Mouse (Mus musculus) right cerebral cortex, adult 18-20 months (tissue): ENCODE data around the gene Akt2.
A peak's percentile ranks its signal among the peaks of the same experiment; 100 is the strongest.

Experiments
- DNase-seq: peaks from one replicate; pipeline ENCODE4 v3.0.0; 2022; ENCODE audit warnings: mixed read lengths

Gene Akt2

DNA sequence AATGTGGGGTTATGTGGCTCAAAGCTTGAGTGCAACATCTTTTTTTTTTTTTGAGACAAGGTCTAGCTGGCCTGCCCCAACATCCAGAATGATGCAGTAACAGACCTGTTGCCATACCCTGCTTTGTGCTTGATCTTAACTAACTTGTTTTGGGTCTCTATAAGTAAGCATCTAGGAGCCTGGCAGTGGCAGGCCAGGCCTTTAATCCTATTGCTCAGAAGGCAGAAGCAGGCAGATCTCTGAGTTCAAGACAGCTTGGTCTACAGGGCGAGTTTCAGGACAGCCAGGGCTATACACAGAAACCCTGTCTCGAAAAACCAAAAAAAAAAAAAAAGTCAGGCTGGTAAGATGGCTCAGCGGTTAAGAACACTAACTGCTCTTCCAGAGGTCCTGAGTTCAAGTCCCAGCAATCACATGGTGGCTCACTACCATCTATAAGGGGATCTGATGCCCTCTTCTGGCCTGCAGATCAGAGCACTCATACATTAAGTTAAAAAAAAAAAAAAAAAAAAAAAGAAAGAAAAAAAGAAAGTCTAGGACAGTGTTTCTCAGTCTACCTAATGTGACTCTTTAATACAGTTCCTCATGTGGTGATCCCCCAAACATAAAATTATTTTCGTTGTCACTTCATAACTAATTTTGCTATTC, 662 bp upstream of the Akt2 start:
- no peak for DNase-seq

DNA sequence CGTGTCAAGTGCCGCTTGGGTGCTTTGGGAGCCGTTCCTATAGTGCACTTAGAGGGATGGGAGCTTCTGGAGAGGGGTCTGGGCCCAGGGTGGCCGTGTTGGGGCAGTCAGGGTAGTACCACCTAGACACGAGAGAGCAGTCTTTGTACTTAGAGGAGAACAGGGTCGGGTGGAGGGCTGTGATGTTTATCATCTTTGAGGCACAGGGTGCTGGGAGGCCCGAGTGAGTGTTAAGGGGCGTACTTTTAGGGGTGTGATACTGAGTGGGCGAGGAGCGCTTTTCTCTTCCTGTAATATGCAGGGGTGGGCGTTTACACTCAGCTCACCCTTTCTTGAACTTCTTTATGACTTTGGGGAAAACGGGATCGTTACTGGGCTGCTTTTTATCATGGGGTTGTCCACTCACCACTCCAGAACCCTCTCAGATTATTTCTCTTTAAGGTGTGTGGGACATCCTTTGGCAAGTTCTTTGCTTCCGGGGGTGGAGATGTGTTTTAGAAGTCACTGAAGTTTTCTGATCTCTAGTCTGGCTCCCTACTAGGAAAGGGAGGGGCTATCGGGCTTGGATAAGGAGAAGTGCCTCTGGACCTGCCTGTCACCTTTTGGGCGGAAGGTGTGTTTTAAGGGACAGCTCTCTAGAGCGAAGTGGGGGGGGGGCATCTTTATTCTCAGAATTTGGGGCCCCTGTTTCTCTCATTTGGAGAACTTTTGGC, 1.0 kb downstream of the Akt2 start:
- peak; percentile 56 for DNase-seq

DNA sequence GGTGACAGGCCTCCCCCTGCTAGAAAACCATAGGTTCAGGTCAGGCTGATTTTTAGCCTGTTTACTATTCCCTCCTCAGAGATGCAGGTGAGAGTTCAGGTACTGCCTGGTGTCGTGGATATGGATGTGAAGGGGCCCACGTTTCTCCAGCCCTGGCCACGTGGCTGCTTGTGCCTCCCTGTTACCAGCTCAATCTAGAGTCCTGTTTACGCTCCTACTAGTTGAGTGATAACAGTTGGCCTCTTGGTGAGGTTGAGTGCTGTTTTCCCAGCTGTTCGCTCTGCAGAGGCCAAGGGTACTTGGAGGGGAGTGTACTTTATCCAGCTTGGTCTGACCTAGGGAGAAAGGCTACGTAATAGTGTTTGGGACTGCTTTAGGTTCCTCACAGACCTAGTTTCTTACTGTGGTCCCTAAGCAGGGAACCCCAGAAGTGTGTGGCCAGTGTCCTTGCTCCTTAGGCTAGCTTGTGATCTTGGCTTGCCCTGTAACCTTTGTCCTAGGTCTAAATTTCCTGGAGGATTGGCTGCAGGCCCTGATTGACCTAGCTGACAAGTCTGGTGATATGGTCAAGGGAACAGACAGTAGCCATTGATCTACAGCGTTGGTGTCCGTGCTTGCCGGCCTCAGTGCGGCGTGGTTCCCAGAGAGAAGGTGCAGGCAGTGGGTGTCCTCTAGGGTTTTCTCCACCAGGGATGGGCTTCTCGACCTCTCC, 1.7 kb downstream of the Akt2 start:
- no peak for DNase-seq

DNA sequence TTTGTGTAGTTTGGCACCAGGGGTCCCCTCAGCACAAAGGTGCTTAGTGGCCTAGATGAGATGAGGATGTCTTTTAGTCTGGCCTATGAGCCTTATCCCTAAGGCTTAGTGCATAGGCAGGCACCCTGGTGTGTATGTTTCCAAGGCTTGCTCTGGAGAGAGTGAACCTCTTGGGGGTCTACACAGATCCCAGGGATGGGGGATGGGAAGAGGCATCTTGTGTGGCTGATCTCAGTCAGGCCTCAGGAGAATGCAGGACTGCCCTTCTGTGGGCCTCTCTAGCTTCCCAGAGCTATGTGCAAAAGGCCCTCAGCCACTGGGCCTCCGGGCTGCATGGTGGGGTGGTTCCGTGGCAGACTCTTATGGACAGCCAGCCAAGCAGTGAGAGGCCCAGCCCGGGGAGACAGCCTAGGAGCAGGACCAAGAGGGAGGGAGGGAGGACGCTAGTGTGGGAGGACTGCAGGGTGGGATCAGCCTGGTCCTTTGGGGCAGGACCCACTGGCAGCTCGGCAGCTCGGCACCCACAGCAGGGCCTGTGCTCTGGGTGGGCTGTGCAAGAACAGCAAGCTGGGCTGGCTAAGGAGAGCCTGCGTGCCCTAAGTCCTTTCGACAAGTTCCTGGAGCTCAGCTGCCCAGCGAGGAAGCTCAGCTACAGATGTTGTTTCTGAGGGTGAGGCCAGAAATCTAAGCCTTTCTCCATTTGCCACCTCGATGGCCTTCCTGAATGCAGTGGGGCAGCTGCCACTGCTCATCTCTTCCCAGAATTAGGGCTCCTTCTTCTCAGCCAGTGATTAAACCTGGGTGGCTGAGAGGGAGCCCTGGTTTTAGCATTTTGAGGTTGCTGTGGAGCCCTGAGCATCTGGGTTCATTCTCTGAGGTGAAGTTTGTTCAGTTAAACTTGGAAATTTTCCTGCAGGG, 5.5 kb downstream of the Akt2 start:
- no peak for DNase-seq

DNA sequence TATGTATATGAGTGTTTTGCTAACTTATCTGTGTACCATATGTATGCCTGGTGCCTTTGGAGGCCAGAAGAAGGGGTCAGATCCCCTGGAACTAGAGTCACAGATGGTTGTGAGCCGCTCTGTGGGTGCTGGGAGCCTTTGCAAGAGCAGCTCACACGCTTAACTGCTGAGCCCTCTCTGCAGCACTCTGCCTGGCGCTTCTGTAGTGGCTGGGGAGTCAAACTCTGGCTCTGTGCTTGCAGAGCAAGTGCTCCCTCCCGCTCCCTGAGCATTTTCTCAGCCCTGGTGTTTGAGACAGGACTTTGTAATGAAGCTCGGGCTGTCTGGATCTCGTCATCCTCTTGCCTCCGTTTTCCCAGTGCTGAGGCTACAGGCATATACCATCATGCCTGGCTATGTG, 6.7 kb downstream of the Akt2 start:
- no peak for DNase-seq

DNA sequence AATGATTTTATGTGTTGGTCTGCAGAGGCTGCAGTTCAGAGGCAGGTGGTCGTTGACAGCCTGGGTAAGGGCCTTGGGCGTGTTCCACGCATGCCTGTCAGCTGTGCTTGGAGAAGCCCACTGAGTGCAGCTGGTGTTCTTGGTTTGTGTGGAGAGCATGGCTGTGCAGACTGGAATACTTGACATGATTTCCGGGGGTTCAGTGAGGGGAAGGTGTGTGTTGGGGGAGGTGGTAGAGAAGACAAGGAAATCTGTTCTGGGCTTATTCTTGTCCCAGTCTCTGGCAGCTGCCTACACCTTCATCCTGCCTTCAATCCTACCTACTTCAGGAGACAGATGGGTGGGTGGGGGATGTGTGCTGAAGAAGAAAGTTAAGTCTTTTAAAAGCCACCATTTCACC, 10.3 kb downstream of the Akt2 start:
- DNase-seq: peak; percentile 89

DNA sequence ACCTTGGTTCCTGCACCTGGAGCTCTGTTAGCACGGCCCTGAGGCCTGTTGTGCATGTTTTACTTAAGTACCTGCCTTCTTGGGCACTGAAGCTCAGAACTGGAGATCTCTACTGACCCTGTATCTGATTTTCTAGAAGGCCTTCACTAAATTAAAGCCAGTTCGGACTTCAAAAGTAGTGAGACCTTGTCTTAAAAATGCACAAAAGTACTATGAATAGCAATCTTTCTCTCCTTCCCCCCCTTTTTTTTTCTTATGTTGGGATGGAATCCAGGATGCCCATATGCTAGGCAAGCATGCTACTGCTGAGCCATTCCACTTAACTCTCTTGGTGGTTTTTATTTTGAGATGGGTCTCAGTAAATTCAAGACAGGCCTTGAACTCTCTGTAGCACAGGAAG, 10.8 kb downstream of the Akt2 start:
- no peak for DNase-seq

DNA sequence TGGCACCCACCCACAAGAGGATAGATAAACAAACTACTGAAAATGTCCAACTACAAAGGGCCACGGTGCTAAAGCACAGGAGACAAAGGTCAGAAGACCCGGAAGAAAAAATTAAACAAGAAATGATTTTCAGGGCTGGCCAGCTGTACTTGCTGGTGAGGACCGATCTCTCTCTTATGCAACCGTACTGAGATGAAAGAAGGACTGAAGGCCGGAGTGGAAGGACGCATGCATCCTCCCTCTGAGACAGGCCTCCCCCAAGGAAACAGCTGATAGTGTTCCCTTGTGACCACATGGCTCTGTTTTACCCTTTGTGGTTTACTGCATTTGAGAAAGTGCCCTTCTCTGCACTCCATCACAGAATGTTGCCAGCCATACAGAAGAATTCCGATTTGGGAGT, 11.5 kb downstream of the Akt2 start:
- no peak for DNase-seq

DNA sequence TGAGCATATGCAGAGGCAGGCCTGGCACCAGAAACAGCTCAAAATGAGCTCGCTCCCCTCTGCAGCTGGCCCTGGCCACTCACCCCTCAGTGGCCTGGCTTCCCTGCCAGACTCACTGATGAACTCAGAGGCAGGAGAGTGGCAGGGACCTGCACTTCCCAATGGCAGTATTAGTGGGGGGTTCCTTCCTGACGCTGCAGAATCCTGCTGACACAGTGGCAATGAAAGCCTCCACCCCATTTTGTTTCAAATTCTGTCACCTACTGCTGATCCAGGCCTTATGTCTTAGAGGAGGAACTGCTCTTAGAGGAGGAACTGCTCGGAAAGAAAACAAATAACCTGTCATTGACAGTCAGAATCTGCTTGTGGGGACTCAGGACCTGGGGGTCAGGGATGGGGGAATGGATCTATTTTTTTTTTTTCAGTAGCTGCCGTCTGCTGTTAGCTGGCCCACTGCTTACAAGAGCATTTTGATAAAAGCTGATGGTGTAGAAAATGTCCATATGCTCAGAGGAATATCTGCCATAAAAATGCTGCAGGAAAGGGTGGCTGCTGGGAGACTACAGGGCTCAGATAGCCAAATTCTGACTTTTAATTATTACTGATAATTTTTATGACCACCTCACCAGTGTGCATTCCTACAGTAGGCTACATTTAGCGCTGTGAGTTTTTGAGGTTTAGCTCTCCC, 13.5 kb downstream of the Akt2 start:
- no peak for DNase-seq

DNA sequence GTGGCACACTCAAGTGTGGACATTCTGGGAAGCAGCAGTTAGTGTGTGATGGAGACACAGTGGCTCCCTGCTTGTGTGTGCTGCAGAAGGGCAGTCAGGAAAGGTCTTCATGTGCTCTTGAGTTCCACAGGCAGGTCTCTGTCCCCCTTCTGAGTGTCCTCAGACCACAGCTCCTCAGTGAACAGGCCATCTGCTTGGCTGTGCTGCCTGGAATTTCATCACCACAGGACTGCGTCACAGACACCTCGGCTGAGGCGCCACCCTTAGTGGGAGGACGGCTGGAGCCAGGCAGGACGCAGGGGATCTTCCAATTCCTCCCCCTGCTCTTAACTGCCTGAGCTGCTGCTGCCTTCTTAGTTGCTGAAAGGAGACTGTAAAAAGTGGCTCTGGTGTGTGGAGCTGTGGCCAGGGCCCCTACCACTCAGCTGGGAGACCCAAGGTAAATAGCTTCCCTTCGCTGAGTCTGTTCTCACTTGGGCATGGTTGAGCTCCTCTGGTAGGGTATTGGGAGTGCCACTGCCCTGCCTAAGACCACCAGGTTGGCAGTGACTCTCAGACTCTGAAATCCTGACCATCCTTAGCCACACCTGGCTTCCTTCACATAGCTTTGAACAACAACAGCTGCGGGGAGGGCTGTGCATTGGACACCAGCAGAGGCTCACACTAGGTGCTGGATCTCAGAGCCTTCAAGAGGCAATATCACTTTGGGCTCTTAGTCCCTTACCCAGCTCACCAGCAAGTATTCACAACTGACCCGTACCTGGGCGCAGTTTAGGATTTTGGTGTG, 14.3 kb downstream of the Akt2 start:
- DNase-seq: peak; percentile 87

DNA sequence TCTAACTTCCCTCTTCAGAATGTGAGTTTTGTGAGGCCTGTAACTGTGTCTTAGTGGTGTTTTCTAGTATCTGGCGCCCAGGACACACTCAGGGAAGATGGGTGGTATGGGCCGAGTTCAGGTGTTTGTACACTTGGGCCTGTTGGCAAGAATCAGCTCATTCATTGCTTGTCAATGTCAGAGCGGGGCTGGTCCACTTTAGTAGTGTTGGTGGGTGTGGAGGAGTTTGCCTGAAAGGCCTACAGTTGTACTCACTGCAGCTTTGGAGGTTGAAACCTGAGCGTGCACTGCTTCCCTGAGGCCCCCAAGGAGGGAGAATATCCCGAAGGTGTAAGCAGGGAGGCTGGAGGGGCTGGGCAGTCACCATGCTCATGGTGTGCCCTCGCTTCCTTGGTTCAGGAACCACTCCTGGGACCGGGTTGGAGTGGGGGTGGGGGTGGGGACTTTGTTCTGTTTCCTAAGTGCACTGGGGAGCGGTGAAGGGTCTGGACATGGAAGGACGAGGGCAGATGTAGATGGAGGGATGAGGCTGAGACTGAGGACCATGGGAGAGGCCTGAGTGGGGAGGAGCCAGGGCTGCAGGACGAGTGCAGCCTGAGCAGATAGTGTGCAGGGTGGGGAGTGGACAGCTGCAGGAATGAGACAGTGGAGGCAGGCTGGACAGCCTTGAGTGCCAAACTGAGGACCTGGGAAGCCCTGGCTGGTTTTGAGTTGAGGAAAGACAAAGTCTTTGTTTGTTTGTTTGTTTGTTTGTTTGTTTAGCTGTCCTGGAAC, 15.3 kb downstream of the Akt2 start:
- no peak for DNase-seq

DNA sequence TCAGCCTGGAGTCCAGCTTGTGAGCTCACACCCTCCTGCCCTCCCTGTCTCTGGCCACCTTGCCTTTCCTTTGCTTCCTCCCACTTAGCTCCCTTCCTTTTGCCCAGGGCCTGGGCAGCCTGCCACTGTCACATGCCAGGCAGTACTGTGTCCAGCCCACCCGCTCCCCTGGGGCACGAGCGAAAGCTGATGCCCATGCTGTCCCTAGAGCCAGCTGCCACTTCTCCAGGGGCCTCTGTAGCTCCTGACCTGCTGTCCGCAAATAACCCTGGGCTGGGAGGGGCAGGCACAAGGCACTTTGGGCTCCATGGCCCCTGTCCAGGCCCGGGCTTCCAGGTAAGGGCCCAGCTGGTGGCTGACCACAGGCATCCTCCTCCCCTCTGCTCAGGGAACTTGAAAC, 16.2 kb downstream of the Akt2 start:
- DNase-seq: peak; percentile 59

DNA sequence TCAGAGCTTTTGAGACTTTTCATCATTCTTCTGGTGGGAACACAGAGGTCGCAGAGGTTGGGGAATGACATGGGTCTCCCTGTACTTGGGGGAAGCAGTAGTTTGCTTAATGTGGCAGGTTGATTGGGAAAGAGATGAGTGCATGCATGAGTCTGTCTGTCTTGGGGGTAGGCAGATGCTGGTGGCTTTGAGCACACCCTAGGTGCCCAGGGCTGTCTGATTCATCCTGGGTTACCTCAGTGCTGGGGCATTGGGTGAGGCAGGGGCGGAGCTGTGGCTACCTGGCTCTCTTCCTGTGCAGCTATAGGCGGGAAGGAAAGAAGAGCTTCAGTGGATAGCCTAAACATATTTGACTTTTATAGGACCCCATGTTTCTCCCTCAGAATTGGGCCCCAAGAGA, 16.8 kb downstream of the Akt2 start:
- DNase-seq: no peak

DNA sequence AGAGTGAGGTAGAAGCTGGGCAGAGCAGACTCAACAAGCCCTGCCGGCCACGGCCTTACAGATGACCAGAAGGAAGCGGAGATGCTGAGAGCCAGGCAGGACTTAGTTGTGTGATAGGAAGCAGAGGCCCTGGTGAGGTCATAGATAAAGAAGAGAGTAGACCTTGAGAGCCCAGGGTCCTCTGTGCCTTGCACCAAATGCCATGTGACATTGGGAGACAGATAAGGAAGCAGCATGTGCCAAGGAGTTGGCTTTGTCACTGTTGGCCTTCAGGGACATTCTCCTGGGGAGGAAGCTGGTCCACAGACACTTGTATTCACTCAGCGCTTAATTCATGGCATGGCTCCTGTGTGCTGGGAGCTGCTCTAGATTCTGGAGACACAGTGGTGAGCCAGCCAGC, 17.9 kb downstream of the Akt2 start:
- DNase-seq: no peak

DNA sequence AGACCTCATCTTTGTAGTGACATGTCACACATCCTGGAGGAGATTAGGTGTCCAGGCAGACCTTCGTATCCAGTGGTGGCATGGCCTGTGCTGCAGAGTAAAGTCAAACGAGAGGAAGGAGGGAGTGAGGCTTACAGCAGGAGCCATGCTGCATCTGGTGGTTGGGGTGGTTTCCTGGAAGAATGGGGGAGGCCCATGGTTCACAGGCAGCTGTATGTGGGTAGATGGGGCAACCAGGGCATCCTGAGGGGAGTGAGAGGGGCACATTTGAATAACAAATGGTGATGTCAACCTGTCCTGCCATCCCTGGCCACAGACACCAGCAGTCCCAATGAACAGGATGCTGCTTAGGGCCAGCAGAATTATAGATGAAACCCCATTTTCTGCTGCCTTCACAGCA, 18.3 kb downstream of the Akt2 start:
- DNase-seq: no peak

DNA sequence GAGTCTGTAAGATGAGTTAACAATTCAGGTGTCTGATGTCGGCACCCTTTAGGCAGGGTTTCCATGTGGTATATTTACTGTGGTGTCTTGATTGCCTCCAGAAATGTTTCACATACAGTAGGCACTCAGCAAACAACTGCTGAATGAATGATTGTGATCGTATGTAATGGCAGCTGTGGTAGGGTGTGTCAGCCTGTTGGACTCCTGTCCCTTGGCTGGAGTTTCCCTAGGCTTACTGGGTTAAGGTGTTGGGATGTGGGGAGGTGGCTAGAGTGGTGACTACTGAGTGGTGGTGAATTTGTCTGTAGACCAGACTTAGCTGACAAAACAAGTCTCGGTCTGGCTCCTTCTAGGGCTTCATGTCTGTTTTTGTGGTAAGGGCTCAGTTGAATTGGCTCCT, 19.0 kb downstream of the Akt2 start:
- no peak for DNase-seq

DNA sequence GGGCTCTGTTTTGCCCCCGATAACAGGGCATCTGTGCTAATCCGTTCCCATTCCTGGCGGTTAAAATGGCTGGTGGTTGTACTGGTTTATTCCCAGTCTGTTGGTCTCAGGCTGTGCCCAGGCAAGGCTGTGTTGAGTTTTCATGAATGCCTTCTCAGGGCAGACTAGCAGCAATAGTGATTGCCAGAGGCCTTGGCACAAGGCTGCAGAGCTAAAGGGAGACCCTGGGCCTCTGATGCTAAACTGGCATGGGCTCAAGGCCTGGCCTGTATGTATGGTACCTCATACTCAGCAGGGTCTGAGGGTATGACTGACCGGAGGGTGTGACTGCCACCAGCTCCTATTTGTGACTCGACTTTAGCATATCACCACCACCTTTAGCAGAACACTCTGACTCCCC, 19.5 kb downstream of the Akt2 start:
- DNase-seq: no peak

DNA sequence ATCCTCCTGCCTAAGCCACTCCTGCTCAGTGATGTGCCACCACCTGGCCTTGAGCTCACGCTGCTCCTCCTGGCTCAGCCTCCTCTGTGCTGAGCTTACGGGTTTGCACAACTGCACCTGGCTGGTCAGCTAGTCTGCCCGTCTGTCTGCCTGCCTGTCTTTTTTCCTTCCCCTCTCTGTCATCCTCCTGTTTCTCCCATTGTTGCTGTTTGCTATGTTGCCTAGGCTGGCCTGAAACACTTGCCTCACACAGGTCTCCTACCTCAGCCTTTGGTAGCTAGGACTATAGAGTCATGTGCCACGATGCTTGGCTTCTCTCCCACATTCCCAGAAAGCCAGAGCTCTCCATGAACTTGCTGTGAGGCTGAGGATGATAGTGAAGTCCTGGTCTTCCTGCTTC, 21.6 kb downstream of the Akt2 start:
- no peak for DNase-seq

DNA sequence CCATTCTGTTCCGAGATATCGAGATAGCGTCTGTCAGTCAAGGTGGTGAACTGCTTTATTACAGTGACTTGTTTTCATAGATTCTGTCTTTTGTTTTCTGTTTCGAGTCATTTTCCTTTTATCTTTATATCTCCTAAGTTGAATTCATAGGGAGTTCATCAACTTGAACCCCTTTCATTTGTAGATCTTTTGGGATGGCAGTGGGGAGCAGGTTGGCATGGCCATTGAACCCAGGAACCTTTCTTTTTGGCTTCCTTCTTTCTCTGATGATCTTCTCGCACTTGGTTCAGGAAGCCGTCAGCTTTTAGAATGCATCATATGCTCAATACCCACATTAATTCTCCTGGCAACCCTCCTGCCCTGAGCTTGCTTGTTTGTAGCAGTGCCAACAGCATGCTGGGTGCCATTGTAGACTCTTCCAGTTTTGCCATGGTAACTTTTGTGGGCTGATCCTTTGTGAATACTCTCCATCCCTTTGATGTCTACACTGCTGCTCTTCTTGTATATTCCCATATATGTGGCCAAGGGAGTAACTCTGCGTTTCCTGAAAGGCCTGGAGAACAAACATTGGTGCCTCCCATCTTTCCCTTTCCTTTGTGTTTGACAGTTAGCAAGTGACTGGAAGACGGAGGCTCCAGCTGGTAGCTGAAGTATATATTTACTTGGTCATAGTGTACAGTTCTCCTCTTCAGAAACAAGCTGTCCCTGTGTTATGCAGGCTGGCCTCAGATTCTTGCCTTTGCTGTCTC, 22.6 kb downstream of the Akt2 start:
- DNase-seq: peak; percentile 56

DNA sequence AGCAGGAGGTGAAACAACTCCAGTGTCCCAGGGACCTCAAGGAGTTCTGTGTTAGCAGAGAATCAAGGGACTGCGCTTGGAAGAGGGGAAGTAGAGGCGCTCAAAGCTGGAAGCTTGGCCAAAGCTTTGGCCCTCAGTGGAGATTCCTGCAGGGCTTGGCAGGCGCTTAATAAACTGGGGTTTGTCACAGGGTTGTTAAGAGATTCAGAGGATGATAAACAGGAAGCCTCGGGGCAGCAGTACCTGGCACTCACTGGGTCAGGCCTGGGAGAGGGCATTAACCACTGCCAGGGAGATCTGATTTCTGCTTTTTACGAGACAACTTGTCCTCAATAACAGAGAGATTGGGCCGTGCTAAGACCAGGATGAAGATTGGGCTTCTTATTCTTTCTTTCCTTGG, 29.7 kb downstream of the Akt2 start:
- no peak for DNase-seq
